Mouse (Mus musculus) urinary bladder, postnatal 25 days (tissue): Measurements from ENCODE around the gene Gm5901.
"Not testable (repeated sequence)": the region's sequence is repeated elsewhere in the genome, so short reads cannot be mapped to it uniquely, and the experiment has no call there.

ENCODE experiments used
- DNase-seq: peaks from one replicate; pipeline ENCODE4 v3.0.0; 2022; ENCODE audit warnings: low spot score

Gene Gm5901

DNA sequence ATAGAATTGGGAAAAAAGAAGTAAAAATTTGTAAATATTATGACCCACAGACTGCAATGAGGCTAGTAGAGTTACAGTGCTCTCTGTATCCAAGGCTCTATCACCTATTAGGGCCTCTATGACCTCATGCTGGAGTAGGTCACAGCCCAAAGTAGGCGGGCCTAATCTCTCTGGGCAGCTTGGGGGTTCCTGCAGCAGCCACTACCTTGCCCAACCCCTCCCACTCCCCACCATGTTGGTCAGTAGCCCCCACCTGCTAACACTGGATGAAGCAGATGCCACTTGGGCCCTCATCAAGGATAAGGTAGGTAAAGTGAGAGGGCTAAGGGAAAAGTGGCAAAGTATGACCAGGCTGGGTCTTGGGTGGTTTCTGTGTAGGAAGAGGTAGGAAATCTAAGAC is at the start of gene Gm5901:
Gene Gm5901 (plus strand): TSS at position 173 of the 400 bp plus-strand sequence.
- no peak for DNase-seq

DNA sequence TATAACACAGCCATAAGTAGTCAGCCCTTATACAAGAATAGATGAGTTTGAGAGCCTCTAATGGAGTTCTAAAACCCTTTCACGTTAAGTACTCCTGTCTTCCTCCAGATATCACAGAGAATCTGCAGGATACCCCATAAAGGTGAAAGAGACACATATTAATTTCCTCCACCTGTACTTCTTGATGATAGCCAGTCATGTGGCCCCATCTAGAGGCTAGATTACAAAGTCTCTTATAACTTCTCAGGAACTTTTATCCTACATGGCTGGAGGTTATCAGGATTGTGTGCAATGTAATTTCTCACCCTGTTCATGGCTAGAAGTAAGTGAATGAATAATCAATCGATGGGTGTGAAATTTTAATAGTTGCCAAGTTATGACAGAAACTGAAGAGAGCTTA is 49.5 kb upstream of the Gm5901 start:
- no peak for DNase-seq

DNA sequence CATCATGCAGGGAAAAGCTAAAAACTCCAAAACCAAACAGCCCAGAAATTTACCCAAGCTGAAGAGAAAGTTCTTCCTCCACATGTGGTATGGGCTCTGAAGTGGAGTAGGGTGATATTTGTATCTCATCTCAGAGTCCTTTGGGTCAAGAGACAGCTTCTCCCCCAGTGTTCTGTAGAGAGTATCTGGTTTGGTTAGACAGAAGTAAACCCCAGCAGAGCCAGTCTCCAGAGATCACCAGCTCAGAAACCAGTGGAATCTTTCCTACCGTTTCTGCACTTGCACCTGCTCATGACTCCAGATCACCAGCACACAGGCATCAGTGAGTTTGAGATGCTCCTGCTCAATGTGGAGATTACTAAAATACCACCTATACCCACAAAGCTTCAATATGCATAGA is 40.8 kb upstream of the Gm5901 start, which contains the start of gene Olfr690:
Gene Olfr690 (minus strand): TSS at position 101 of the 400 bp plus-strand sequence.
- no peak for DNase-seq

DNA sequence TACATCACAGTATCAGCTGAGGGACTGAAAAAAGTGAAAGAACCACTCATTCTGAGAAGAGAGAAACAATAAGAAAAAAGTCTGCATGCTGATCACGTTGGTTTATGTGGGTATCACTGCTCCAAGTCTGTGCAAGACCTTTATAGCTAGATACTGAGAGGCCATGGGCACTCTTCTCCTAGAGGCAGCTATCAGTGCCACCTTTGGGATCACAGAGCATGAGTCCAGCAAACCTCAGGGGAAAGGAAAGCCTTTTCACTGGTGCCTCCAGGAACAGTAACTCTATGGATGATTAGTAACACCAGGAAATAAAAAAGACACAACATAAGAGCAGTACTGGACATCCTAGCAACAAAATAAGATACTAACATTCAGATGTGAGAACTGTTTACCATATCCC is 32.7 kb upstream of the Gm5901 start, which contains the start of gene Olfr691:
Gene Olfr691 (minus strand): TSS at position 101 of the 400 bp plus-strand sequence.
- no peak for DNase-seq

DNA sequence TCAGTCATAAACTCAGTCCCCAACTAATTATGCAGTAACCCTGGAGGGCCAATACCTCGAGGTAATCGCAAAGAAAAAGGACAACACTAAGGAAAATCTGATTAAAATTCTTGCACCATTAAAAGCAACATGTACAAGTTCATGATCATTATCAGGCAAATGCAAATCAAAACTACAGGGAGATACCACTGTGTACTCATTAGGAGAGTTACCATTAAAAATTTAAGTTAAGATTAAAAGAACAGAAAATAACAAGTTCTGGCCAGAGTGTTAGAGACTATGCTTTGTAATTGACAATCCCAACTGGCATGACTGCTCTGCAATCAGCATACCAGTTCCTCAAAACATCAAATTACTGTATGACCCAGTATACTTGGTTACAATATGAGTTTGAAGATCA is 32.1 kb upstream of the Gm5901 start:
- no peak for DNase-seq

DNA sequence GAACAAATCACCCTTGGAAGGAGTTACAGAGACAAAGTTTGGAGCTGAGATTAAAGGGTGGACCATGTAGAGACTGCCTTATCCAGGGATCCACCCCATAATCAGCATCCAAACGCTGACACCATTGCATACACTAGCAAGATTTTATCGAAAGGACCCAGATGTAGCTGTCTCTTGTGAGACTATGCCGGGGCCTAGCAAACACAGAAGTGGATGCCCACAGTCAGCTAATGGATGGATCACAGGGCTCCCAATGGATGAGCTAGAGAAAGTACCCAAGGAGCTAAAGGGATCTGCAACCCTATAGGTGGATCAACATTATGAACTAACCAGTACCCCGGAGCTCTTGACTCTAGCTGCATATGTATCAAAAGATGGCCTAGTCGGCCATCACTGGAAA is 18.8 kb upstream of the Gm5901 start:
- not testable (repeated sequence) for DNase-seq

DNA sequence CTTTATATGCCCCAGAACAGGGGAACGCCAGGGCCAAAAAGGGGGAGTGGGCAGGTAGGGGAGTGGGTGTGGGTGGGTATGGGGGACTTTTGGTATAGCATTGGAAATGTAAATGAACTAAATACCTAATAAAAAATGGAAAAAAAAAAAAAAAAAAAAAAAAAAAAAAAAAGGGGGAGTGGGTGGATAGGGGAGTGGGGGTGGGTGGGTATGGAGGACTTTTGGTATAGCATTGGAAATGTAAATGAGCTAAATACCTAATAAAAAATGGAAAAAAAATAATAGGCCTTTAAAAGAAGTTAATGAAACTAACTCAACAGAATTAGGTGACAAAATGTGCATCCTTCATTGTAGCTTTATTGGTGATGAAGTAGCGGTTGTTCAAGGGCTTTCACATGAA is 18.4 kb upstream of the Gm5901 start:
- DNase-seq = not testable (repeated sequence)

DNA sequence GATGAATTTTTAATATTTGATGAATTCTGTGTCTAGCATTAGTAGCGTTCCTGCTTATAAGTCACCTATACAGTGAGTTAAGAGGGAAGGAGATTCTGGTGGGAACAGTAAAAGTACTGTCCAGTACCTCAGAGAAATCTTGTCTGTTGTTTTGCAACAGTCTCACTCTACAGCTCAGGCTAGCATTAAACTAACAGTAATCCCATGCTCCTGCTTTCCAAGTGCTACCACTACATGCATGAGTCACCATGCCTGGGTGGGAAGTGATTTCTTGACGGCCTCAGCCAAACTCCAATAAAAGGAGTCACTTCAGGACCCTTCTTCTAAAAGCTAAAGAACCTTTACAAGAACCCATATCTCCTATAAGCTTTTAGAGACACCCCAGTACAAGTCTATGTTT is 13.1 kb upstream of the Gm5901 start:
- no peak for DNase-seq

DNA sequence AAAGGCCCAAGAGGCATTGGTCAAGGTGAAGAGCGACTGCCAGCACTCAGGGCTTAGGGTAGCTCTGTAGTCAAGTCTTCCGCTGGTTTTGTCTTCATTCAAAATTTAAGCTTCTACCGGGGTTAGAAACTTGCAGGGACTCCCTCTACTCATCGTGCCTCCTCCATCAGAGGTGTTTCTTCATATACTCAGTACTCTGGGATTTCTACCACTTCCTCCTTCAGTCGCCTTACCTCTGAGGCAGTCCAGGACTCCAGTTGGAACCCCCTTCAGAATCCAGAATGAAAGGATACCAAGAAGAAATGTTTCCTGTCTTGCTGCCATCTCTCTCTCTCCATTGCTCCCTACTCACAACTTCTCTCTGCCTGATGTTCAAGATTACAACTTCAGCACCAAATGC is 7.6 kb upstream of the Gm5901 start:
- DNase-seq = no peak

DNA sequence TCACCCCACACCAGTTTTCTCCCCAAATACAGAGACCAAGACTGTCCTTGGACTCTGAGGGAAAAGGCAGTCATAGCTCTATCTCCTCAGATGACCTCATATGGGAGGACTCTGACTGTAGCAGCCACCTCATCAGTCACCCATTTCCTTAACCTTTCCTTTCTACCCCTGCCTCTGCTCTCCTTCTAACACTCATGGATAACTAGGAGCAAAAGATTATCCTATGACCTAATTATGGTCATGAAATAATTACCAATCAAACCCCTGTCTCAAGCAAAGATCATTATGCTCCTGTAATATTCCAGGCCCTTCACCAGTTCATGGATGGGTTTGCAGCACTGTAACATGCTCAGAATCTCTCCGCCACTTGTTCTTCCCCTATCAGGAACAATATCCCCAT is 6.9 kb upstream of the Gm5901 start, which contains the start of gene Olfr692:
Gene Olfr692 (plus strand): TSS at position 301 of the 400 bp plus-strand sequence.
- no peak for DNase-seq

DNA sequence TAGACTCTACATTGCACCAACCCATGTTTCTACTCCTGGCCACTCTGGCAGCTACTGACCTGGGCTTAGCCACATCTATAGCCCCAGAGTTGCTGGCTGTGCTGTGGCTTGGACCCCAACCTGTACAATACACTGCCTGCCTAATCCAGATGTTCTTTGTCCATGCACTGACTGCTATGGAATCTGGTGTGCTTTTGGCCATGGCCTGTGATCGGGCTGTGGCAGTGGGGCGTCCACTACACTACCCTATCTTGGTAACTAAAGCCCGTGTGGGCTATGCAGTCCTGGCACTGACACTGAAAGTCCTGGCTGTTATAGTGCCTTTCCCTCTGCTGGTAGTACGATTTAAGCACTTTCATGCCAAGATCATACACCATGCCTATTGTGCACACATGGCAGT is 6.3 kb upstream of the Gm5901 start:
- no peak for DNase-seq

DNA sequence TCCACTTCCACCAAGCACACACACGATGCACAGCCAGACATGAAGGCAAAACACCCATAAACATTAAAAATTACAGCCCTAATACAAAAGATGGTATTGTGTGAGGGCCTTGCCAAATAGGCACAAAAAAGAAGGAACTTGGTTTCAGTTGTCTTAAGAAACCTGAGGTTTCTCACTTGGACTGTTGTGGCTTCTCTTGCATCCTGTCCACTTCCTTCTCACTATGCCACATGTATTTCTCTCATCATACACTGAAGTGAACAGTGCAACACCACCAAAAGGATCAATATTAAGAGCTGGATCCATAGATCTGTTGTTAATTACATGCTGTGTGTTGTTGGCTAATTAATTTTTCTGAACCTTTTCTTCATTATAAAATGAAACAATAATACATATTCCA is 1.9 kb upstream of the Gm5901 start:
- DNase-seq = no peak

DNA sequence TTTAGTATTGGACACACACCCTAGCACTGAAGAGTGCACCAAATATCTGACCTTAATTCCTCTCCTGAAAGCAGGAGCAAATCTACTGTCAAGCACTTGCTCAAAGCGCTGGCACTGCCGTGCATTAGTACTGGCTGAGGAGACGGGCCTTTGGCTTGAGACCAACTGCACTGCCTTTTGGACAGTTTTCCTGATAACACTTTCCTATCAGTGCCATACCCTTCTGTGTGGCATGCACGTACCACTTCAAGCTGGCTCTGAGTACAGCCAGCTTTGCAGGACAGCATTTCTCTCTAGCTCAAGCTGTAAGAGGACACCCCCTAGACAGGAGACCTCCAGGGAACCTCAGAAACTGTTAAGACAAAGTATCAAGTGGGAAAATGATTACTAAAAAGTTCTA is 1.3 kb upstream of the Gm5901 start:
- DNase-seq = no peak

DNA sequence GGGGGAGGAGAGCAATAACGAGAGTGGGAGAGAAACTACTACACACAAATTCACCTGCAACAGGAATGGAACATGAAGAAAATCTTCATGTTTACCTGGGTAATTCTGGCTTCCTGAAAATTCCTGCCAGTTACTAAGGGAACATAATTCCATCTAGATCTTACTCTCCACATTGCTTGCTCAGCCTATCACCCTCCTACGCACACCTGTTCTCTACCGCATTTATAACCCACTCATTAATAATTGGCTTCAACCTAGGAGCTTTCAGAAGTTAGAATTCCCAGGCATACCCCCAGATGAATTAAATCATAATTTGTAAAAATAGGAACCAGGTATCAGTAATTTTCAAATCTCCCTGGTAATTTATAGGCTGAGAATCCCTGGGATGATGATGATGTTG is 862 bp upstream of the Gm5901 start:
- no peak for DNase-seq

DNA sequence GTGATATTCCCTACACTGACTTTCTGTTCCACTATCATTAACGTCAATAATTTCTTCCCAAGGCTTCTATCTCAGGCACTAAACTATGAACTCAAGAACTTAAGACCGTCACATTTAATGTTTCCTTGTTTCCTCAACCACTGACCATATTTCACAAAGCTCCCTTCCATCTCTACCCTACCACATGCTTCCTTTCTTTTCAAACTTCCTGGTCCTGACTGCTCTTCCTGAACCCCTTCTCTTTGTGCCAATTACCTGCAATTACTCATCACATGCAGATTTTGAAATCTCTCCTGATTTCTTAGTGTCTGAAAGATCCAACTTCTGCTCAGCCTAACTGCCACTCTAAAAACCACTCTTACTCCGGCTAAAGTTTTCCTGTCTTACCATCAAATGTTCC is 5.5 kb downstream of the Gm5901 start:
- no peak for DNase-seq

DNA sequence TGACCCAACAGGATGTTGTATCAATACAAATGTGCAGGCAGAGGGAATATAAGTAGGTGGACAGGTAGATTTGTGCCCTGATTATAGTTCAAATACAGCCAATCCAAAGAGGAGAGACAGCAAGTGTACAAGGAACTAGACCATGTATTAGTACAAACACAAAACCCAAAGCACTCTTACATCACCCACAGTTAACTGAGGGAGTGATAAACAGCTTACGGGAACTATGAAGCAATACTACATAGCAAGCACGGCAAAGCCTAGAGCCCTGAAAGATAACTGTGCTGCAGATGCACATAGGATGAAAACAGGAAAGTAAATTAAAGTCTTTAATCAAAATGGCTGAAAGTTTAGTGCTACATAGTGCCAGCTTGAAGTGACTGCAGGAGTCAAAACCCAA is 12.9 kb downstream of the Gm5901 start:
- no peak for DNase-seq

DNA sequence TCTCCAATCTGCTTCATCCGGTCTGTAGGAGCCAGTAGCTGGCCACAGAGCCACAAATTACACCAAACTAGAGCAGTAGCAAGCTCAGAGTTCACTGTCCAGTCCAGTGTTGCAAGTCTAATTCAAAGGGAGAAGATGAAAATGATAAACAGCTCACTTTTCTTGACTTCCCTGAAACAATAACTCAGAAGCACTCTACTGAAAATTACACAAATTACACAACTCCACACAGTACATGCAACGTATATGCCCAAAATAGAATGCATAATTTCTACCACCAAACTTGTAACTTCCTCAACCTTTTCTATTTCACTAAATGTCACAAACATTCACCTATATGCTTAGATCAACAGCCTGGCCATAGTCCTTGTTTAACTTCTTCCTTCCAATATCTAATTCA is 15.4 kb downstream of the Gm5901 start:
- no peak for DNase-seq

DNA sequence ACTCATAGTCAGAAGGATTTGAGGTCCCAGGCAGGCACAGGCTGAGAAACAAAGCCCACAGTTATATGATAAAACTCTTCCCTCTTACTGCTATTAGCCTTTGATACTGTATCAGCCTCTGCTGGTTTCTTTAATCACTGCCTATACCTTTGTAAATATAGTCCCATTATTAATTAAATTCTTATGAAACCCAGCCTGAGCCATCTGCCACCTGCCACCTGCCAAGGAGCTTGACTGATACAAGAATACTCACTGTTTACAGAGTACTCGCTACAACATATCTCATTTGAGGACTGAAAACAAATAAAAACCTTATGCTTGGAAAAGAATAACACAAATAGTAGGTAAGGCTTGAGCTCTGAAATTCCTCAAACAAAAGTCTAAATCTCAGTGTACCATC is 19.8 kb downstream of the Gm5901 start:
- DNase-seq = no peak

DNA sequence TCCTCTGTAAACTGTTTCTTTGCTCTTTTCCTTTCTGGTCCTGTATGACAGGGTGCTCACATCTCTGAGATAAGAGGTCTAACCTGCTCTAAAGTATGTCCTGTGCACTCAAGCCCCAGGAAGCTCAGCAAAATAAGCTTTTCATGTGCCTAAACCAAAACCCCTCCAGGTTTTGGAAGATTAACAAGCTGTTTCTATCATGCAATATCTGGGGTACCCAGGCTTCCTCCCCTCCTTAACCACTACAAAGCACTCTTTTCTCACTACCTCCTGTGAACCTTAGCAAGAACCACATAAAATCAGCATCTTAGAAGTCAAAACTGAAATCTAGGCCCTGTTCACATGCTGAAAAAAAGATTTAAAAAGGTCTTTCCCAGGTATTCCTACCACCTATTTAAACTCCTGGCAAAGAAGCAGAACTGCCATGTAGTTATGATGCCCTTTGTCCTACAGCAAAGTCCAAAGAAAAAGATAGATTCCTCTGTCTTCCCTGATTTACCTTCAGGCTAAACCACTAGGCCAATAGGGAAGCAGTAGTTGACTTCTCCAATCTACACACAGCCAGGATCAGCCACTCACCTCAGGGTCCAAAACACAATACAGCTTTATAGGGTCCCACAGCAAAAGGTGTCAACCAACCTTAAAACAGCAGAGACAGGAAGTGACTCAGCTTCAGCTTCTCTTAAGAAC is 20.4 kb downstream of the Gm5901 start:
- no peak for DNase-seq

DNA sequence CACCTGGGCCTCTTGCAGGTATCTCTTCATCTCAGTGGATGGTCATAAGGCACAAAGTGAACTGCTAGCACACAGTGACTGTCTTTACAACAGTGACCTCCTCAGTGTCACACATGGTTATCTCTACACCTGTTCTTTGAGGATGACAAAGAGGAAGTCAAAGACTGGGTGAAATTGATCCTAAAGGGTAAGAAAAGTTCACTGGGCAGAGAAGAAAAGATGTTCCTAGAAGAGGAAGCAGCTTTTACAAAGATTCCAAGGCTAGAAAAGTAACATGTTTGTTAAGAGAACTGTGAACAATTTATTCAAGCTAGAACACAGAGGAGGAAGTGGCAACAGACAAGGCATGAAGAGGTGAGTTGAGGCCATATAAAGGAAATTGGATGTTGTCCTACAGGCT is 21.3 kb downstream of the Gm5901 start:
- DNase-seq = no peak

DNA sequence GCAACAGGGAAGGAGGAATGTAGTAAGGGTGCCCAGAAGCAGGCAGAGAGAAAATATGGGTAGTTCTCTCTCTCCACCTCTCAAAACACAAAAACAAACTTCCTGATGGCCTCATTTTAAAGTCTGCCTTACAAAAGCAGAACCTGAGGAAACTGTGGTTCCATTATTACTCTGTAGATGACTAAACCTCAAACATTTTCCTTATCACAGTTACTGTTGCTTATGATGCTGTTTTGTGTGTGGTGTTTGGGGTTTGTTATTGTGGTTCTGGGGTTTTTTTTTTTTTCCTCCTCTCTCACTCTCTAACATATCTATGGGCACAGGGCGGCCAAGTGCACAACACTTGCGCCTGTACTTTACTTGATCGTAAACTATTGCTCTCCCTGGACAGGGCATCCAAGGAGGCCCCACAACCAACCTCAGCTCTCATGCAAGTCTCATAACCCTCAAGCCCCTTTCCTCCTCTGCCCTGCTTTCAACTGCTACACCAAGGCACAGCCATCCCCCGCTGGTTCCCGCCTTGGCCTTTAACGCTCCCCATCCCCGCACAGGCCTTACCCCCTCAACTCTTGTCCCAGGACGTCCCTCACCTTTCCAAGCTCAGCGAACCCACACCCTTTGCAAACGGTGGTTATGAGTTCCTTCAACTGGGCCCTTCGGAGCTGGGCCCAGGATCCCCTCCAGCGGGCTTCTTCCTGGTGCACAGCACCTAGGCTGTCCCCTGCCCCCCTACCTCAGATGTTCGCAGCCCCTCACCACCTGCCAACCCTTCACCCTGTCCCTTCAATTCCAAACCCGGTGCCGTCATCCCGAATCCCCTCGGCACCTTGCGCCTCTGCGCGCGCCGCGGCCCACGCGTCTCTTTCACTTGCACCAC is 24.5 kb downstream of the Gm5901 start:
- no peak for DNase-seq

DNA sequence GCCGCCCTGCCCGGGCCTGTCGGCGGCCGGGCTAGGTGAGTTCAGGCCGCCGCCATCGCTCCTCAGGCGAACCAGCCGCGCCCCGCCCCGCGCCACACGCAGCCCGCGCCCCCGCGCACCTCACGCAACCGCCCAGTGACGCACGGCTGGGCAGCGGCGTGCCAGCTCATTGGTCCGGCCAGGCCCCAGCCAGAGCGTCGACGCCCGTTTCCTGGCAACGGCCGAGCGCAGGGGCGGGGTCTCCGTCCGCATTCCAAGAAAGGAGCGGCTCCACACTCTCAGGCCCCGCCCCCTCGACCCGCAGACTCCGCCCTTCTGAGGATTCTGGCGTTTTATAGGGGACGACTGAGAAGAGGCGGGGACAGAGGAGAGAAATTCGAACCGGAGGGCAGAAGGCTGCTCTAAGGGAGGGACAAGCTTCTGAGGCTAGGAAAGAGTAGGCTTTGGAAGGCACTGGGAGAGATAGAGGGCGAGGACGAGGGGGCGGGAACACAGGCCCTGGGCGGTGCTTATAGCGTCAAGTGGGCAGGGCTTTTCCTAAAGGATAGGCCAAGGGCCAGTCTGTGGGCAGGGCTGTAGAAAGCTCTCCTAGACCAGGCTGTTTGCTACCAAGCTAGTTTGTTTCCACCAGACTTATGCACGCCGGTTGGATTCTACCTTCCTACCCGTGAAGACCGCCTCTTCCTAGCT is 25.2 kb downstream of the Gm5901 start, which contains the start of gene Fam160a2:
Gene Fam160a2 (minus strand): TSS at position 120 of the 690 bp plus-strand sequence.
- DNase-seq = peak; percentile 100

DNA sequence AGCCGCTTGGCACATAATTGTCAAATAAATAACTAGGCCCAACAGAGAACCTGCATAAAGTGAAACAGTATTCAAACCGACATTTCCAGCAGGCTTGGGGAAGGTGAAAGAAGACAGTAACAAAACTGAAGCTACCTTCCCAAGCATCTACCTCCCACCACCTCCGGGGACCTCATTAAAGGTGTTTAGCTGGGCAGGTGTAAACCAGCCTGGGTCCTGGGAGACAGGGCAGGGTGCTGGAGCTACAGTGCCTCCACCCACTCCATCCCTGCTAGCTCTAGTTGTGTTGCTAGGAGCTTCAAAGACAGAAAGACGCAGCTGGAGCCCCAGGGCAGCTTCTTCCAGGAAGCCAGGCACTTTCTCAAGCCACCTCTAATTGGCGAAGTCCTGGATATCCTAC is 29.4 kb downstream of the Gm5901 start, which contains the start of gene Cnga4:
Gene Cnga4 (plus strand): TSS at position 301 of the 400 bp plus-strand sequence.
- DNase-seq = no peak
